Mouse (Mus musculus) brain, embryonic 18.5 days (tissue): ENCODE data around the gene Cdc42ep1.
"Not testable (repeated sequence)": the region's sequence is repeated elsewhere in the genome, so short reads cannot be mapped to it uniquely, and the experiment has no call there.

Source experiments
- DNase-seq: peaks from one replicate; pipeline ENCODE4 v3.0.0-alpha.2; 2012; ENCODE audit warnings: low read depth, low spot score

Gene Cdc42ep1

GRCm38 (mm10) chr15:78829636-78830035 is 12.8 kb upstream of the Cdc42ep1 start:
- DNase-seq = no peak

GRCm38 (mm10) chr15:78830742-78831719 is 11.4 kb upstream of the Cdc42ep1 start:
- no peak for DNase-seq

GRCm38 (mm10) chr15:78831720-78832657 is 10.4 kb upstream of the Cdc42ep1 start:
- DNase-seq = no peak

GRCm38 (mm10) chr15:78832701-78833123 is 9.7 kb upstream of the Cdc42ep1 start:
- DNase-seq = peak; percentile 49

- no peak for DNase-seq
Measured at GRCm38 (mm10) chr15:78833582-78833981, 8.8 kb upstream of the Cdc42ep1 start.

- DNase-seq = no peak
Measured at GRCm38 (mm10) chr15:78834233-78835005, 8.0 kb upstream of the Cdc42ep1 start.

- DNase-seq = no peak
Measured at GRCm38 (mm10) chr15:78835200-78836085, 7.0 kb upstream of the Cdc42ep1 start.

- no peak for DNase-seq
Measured at GRCm38 (mm10) chr15:78836086-78836621, 6.3 kb upstream of the Cdc42ep1 start.

- DNase-seq = no peak
Measured at GRCm38 (mm10) chr15:78839744-78840143, 2.7 kb upstream of the Cdc42ep1 start.

GRCm38 (mm10) chr15:78840241-78840640 is 2.2 kb upstream of the Cdc42ep1 start:
- no peak for DNase-seq

GRCm38 (mm10) chr15:78840751-78841150 is 1.7 kb upstream of the Cdc42ep1 start:
- no peak for DNase-seq

GRCm38 (mm10) chr15:78841161-78841790 is 1.1 kb upstream of the Cdc42ep1 start:
- no peak for DNase-seq

GRCm38 (mm10) chr15:78843581-78844469 is 1.4 kb downstream of the Cdc42ep1 start:
- no peak for DNase-seq

- DNase-seq = no peak
Measured at GRCm38 (mm10) chr15:78844791-78845190, 2.4 kb downstream of the Cdc42ep1 start.

- no peak for DNase-seq
Measured at GRCm38 (mm10) chr15:78845321-78845720, 2.9 kb downstream of the Cdc42ep1 start.

- no peak for DNase-seq
Measured at GRCm38 (mm10) chr15:78845867-78846266, 3.4 kb downstream of the Cdc42ep1 start.

GRCm38 (mm10) chr15:78846352-78846751 is 3.9 kb downstream of the Cdc42ep1 start:
- no peak for DNase-seq

GRCm38 (mm10) chr15:78846805-78847204 is 4.4 kb downstream of the Cdc42ep1 start:
- DNase-seq = not testable (repeated sequence)
